Mouse (Mus musculus): ENCODE measurements around the gene Cenpv.
A peak's percentile ranks its signal among the peaks of the same experiment; 100 is the strongest.

Cenpv gene

DNA sequence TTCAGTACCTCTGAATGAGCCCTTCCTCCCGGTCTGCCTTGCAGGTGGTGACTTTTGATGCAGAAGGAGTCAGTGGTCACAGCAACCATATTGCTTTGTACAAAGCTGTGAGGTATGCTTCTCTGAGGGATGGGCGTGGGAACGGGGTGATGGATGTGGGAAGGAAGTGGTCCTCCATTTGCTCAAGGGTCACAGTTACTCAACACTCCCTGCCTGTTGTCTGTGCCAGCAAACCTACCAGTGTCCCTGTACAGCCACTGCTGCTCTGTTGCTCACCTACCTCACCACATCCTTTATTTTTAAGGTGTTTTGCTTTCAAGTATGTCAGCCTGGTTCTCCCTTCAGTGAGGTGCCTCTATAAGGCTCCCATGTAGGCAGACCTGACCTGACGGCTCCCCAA lies 31.4 kb downstream of the Cenpv start:
- DNase-seq = no peak

DNA sequence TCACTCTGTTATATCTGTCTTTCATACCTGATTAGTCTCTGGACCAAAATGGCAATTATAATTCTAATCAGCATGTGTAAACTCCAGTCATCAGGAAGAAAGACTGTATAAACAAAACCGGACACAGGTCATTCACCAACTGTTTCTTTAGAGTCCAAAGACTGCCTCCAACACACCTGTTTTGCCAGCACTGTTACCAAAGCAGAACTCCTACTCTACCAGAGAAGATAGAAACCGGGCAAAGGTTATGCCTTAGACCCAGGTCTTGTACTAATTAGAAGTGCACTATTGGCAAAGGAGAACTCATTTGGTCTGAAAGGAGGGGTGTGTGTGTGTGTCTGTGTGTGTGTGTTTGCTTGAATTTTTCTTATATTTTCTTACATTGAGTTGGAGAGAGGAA lies 38.5 kb downstream of the Cenpv start:
- no peak for DNase-seq

DNA sequence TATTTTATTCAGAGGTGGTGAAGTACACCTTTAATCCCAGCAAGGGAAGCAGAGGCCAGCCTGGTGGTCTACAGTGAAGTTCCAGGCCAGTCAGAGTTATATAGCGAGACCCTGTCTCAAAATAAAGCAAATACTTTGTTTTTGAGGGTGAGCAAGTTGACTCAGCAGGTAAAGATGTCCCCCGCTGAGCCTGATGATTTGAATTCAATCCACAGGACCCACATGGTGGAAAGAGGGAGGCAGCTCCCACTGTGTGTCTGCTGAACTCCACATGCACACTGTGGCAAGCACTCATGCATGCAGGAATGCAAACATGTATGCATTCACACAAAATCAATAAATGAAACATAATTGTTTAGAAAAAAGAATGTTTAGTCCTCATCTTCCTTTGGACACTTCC lies 40.3 kb downstream of the Cenpv start:
- DNase-seq = no peak

DNA sequence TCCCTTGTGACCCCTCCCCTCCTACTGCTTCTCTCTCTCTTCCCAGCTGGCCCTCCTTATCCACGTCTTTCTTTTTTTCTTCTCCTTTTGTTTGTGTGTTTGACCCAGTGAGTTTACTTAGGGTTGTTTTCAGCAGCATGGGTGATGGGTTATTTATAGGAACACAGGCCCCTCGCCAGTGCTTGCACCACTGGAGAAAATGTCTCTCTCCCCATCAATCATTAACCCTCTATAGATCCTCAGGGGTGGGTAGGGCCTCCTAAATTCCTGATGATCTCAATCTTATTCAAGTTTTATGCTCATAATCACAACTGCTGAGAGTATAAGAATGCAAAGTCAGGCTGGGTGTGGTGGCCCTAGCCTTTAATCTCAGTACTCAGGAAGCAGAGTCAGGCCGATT lies 41.9 kb downstream of the Cenpv start:
- no peak for DNase-seq

DNA sequence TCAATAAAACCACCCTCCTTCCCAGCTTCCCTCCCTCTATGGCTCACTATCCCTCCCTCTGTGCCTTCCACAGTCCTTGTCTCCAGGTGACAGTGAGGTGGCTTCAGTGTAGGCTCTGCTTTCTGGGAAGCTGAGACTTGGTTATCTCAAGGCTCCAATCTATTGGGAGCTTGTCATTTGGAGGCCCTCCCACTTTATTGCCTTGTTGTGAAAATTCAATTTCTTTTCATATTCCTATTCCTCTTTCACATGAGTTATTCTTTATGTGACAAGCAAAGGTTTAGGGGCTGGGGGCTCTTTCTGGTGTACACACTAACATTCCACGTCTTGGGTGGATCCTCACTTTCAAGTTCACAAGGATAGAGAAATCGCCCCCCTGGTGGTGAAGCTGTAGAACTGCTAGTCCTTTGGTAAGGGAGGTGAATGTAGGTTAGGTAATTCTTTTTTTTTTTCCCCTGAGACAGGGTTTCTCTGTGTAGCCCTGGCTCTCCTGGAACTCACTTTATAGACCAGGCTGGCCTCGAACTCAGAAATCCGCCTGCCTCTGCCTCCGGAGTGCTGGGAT lies 42.8 kb downstream of the Cenpv start:
- peak; percentile 33 to 44 for DNase-seq

DNA sequence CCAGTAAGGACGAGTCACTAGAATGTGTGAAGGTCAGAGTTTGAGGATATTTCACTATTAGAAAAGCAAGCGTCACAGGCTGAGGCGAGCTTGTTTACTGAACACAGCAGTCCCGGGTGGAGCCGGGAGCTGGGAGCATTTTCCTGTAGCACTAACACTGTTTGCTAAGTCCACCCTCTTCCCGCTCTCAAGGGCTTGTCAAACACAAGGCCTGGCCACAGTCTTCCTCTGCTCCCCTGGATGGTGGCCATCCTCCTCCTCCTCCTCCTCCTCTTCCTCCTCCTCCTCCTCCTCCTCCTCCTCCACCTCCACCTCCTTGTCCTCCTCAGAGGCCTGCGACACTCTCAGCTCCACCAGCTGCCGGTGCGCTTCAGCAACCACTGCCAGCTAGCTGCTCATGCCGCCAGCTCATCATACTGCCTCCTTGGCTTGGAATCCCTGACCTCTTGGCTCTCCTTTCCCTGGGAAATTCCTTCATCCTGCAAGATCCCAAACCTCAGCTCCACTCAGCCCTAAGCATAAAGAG lies 43.7 kb downstream of the Cenpv start:
- peak; percentile 27 to 51 for DNase-seq

DNA sequence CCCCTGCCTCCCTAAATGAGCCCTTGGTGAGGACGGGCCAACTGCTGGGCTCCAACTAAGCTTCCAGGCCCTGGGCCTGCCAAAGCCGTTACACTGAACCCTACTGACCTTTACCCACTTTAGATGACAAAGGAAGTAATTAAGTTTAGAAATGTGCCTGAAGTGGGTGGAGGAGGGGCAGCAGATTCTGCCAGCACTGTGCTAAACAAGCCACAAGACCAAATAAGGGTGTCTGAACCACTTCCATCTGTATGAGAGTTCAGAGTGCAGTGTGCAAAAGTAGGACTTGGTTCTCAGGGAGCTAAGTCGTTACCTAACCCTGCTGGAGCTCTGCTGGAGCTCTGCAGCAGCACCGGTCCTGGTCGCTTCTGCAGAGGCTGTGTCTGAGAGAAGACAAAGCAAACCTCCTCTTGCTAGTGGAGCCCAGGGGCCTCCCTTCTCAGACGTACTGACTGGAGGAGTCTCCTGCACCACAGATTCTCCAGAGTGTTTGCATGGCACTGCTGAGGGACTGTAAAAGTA lies 44.2 kb downstream of the Cenpv start:
- DNase-seq = peak; percentile 62 to 76

DNA sequence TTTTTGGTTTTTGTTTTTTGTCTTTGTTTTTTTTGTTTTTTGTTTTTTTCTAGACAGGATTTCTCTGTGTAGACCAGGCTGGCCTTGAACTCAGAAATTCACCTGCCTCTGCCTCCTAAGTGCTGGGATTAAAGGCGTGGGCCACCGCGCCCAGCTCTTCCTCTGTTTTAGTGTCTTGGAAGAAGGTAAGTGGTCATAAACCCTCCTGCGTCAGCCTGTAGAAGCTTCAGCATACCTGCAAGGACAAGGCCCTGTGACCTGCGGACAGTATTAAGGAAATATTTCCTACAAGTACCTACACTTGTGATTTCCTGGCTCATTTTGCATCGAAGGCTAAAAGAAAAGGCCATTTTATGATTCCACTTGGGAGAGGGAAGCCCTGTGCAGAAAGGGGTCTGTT lies 45.4 kb downstream of the Cenpv start:
- no peak for DNase-seq

DNA sequence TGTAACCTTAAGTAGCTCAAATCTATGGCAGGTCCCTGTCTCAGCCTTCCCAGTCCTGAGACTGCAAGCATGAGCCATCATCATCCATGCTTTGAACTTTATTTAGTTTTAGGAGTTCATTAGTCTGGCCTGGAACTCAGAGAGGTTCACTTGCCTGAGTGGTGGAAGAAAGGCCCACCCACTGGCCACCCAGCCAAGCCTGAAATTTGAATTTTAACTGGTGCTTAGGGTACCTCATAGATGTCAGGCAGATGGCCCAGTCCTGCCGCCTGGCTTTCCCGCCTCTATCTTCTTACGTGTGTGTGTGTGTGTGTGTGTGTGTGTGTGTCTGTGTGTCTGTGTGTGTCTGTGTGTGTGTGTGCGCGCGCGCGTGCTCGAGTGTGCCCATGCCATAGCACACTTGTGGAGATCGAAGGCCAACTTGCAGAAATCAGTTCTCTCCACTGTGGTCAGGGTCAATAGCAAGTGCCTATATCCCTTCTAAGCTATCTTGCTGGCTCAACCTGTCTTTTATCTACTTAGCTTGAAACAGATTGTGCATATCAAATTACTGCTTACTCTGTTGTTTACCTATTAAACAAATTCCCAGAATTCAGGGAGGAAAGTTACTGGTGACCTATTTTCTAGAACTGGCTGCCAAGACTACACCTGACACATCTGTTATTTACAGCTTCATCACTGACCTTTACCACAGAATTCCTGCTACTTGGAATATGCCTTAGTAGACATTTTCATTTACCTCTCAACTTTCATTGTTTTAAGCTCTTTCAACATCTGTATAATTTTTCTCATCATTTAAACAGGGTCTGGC lies 51.3 kb downstream of the Cenpv start:
- no peak for DNase-seq

DNA sequence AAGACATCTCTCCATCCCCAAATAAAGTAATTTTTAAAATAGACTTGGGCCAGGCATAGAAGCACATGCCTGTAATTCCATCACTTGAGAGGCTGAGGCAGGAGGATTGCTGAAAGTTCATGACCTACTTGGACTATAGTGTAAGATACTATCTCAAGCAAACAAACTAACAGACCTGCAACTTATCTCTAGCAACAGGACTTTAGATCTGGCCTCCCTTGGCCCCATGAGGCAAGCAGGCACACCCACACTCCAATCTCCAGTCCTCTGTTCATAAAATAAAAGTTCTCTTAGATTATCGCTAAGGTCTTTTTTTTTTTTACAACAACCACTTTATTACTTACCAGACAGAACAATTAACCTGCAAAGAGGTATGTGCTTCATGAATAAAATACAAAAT lies 52.1 kb downstream of the Cenpv start:
- DNase-seq = no peak

DNA sequence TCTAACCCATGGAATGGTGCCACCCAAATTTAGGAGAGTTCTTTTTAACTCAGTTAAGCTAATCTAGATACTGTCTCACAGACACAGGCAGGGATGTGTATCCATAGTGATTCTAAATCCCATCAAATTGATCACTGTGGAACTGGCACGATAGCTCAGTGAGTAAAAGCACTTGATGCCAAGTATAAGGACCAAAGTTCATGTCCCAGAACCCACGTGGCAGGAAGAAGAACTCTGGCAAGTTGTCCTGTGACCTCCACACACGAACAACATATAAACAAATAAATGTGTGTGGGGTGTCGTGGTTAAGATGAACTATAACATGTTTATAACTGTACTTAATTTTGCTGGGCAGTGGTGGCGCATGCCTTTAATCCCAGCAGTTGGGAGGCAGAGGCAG lies 59.5 kb downstream of the Cenpv start:
- no peak for DNase-seq

DNA sequence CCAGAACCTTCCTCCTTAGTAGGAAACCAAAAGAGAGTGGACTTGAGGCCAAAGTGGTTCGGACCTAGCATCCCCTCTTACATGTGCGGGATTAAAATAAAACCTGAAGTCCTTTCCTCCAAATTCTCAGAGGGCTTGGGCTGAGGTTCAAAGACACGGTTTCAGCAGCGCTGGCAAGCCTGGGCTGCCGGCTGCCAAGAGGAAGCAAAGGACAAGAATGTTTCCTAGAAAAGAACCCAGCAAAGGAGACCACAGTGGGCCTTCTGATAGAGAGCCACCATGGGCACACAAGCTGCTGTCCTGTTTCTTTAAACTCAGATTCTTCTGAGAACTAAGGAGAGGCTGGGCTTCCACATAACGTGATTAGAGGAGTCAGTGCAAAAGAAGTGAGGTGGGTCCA lies 60.1 kb downstream of the Cenpv start:
- DNase-seq = no peak

DNA sequence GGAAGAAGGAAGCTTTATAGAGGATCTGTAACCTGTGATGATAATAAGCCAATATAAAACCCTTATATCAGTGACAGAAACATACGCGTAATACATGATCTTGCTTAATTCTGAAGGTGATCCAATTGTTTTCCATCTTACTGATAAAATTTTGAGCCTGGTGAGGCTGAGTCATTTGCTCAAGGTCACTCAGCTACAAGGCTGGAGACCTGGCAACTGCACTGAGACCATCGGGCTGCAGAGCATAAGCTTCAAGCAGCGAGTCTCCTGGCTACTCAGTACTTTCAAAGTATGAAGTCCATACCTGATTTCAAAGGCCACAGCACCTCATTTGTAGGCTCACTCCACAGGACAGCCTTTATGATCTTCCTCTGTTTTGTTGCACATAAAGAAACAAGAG lies 62.9 kb downstream of the Cenpv start:
- DNase-seq = no peak

Measured in thymus, postnatal 36 days (tissue).